Mouse (Mus musculus): ENCODE measurements around the gene Epb41. TPM values are rescaled to one million over a fixed set of nuclear protein-coding genes. Genes with fewer than 3 reads are reported as not detected.

The Epb41 gene
- total and polyA plus RNA-seq, 2 experiments from 2014 or later, result 29.4 to 77.1 TPM

- no peak for DNase-seq (ENCODE audit: low spot score)
- Histone ChIP-seq H3K27ac (ENCODE audit: low read depth, low read length) (no peak overlapping the region), H3K27me3 (ENCODE audit: insufficient read depth, low read length) (no peaks in the 10 kb centered on the region), H3K9ac (replicated peaks; ENCODE audit: low read length, poor library complexity, severe bottlenecking) (no peak overlapping the region), H3K36me3 (ENCODE audit: insufficient read depth, low read length) (peaks cover 11% of the 10 kb centered on the region; the same call in 1 of the 2 replicates), H3K4me1 (ENCODE audit: insufficient read depth, low read length) (no peaks in the 10 kb centered on the region), H3K4me3 (ENCODE audit: low read depth, low read length) (no peak overlapping the region), H3K4me2 (ENCODE audit: low read depth, low read length, poor library complexity, severe bottlenecking) (no peak overlapping the region), H3K9me3 (ENCODE audit: low read length) (no peaks in the 10 kb centered on the region)
- peak; percentile 58 for TF ChIP-seq CTCF (IDR thresholded peaks at IDR 0.05)
- no peak for ATAC-seq (ENCODE audit: low FRiP score)
- 29% methylated on average over 5 of the region's 5 CpGs for WGBS
Observed at GRCm38 (mm10) chr4:131996985-131997384, 78.1 kb downstream of the Epb41 start.

- Histone ChIP-seq H3K27ac (ENCODE audit: low read depth, low read length) (no peak overlapping the region), H3K27me3 (ENCODE audit: insufficient read depth, low read length) (no peaks in the 10 kb centered on the region), H3K4me2 (ENCODE audit: low read depth, low read length, poor library complexity, severe bottlenecking) (no peak overlapping the region), H3K4me1 (ENCODE audit: insufficient read depth, low read length) (no peaks in the 10 kb centered on the region), H3K9me3 (ENCODE audit: low read length) (no peaks in the 10 kb centered on the region), H3K9ac (replicated peaks; ENCODE audit: low read length, poor library complexity, severe bottlenecking) (no peak overlapping the region), H3K36me3 (ENCODE audit: insufficient read depth, low read length) (peaks cover 11% of the 10 kb centered on the region), H3K4me3 (ENCODE audit: low read depth, low read length) (no peak overlapping the region)
- 64% methylated on average over 3 of the region's 3 CpGs for WGBS
- no peak for TF ChIP-seq CTCF (IDR thresholded peaks at IDR 0.05)
- DNase-seq (ENCODE audit: low spot score) (peak; percentile 24), ATAC-seq (ENCODE audit: low FRiP score) (no peak)
Observed at GRCm38 (mm10) chr4:131993792-131994191, 81.3 kb downstream of the Epb41 start.

- Histone ChIP-seq H3K27me3 (ENCODE audit: insufficient read depth, low read length) (no peaks in the 10 kb centered on the region), H3K9me3 (ENCODE audit: low read length) (no peaks in the 10 kb centered on the region), H3K4me1 (ENCODE audit: insufficient read depth, low read length) (no peaks in the 10 kb centered on the region), H3K27ac (ENCODE audit: low read depth, low read length) (no peak overlapping the region), H3K4me2 (ENCODE audit: low read depth, low read length, poor library complexity, severe bottlenecking) (no peak overlapping the region), H3K9ac (replicated peaks; ENCODE audit: low read length, poor library complexity, severe bottlenecking) (no peak overlapping the region), H3K36me3 (ENCODE audit: insufficient read depth, low read length) (peaks cover 7% of the 10 kb centered on the region; the same call in 1 of the 2 replicates), H3K4me3 (ENCODE audit: low read depth, low read length) (no peak overlapping the region)
- WGBS, result 10% methylated on average over 4 of the region's 4 CpGs
- no peak for TF ChIP-seq CTCF (IDR thresholded peaks at IDR 0.05)
- no peak for ATAC-seq (ENCODE audit: low FRiP score)
- DNase-seq (ENCODE audit: low spot score), result peak; percentile 32
Observed at GRCm38 (mm10) chr4:131982881-131983538, 92.1 kb downstream of the Epb41 start.

- peak; percentile 66 for TF ChIP-seq CTCF (IDR thresholded peaks at IDR 0.05)
- no peak overlapping the region for H3K27ac ChIP-seq (ENCODE audit: low read depth, low read length)
- no peak overlapping the region for H3K4me2 ChIP-seq (ENCODE audit: low read depth, low read length, poor library complexity, severe bottlenecking)
- H3K36me3 ChIP-seq (ENCODE audit: insufficient read depth, low read length), result peaks cover 7% of the 10 kb centered on the region; the same call in 1 of the 2 replicates
- ATAC-seq (ENCODE audit: low FRiP score) (no peak), DNase-seq (ENCODE audit: low spot score) (peak; percentile 31)
- no peaks in the 10 kb centered on the region for H3K4me1 ChIP-seq (ENCODE audit: insufficient read depth, low read length)
- H3K27me3 ChIP-seq (ENCODE audit: insufficient read depth, low read length), result no peaks in the 10 kb centered on the region
- H3K9ac ChIP-seq (replicated peaks; ENCODE audit: low read length, poor library complexity, severe bottlenecking), result no peak overlapping the region
- no peak overlapping the region for H3K4me3 ChIP-seq (ENCODE audit: low read depth, low read length)
- no peaks in the 10 kb centered on the region for H3K9me3 ChIP-seq (ENCODE audit: low read length)
Observed at GRCm38 (mm10) chr4:131981755-131982154, 93.4 kb downstream of the Epb41 start.

GRCm38 (mm10) chr4:131977201-131977600, 97.9 kb downstream of the Epb41 start:
- 19% methylated on average over 4 of the region's 4 CpGs for WGBS
- TF ChIP-seq CTCF (IDR thresholded peaks at IDR 0.05), result peak; percentile 97
- peaks cover 30% of the 10 kb centered on the region for H3K36me3 ChIP-seq (ENCODE audit: insufficient read depth, low read length)
- H3K9ac ChIP-seq (replicated peaks; ENCODE audit: low read length, poor library complexity, severe bottlenecking), result no peak overlapping the region
- no peaks in the 10 kb centered on the region for H3K27me3 ChIP-seq (ENCODE audit: insufficient read depth, low read length)
- no peaks in the 10 kb centered on the region for H3K4me1 ChIP-seq (ENCODE audit: insufficient read depth, low read length)
- no peak overlapping the region for H3K4me2 ChIP-seq (ENCODE audit: low read depth, low read length, poor library complexity, severe bottlenecking)
- no peak overlapping the region for H3K4me3 ChIP-seq (ENCODE audit: low read depth, low read length)
- no peaks in the 10 kb centered on the region for H3K9me3 ChIP-seq (ENCODE audit: low read length)
- DNase-seq (ENCODE audit: low spot score) (peak; percentile 73), ATAC-seq (ENCODE audit: low FRiP score) (no peak)
- no peak overlapping the region for H3K27ac ChIP-seq (ENCODE audit: low read depth, low read length)

GRCm38 (mm10) chr4:131970244-131970853, 104.8 kb downstream of the Epb41 start:
- H3K36me3 ChIP-seq (ENCODE audit: insufficient read depth, low read length), result peaks cover 32% of the 10 kb centered on the region
- H3K4me1 ChIP-seq (ENCODE audit: insufficient read depth, low read length), result no peaks in the 10 kb centered on the region
- no peak overlapping the region for H3K27ac ChIP-seq (ENCODE audit: low read depth, low read length)
- TF ChIP-seq CTCF (IDR thresholded peaks at IDR 0.05), result no peak
- no peak overlapping the region for H3K4me3 ChIP-seq (ENCODE audit: low read depth, low read length)
- no peak overlapping the region for H3K4me2 ChIP-seq (ENCODE audit: low read depth, low read length, poor library complexity, severe bottlenecking)
- DNase-seq (ENCODE audit: low spot score), result no peak
- H3K27me3 ChIP-seq (ENCODE audit: insufficient read depth, low read length), result no peaks in the 10 kb centered on the region
- H3K9ac ChIP-seq (replicated peaks; ENCODE audit: low read length, poor library complexity, severe bottlenecking), result no peak overlapping the region
- ATAC-seq (ENCODE audit: low FRiP score), result no peak
- 91% methylated on average over 7 of the region's 7 CpGs for WGBS
- H3K9me3 ChIP-seq (ENCODE audit: low read length), result no peaks in the 10 kb centered on the region
